Mouse (Mus musculus): ENCODE results near the gene Apobec2.

GRCm38 (mm10) chr17:48457971-48458653 is 25.4 kb upstream of the Apobec2 start:
- TF ChIP-seq CTCF (IDR thresholded peaks at IDR 0.05), result no peak
- no peak for TF ChIP-seq EP300 (IDR thresholded peaks at IDR 0.05)
